7 mouse cellular contexts compared by ENCODE assay signal in genomic region chr2:32981725-32982271, GRCm38 (mm10). TPM values are rescaled to one million over a fixed set of nuclear protein-coding genes. Genes with fewer than 3 reads are reported as not detected.
A peak's percentile ranks its signal among the peaks of the same experiment; 100 is the strongest.
DNase-seq lines count a peak whose midpoint lies in the region; ATAC-seq and TF ChIP-seq lines count a peak whose summit lies in the region.

Gene Slc2a8 (minus strand): TSS chr2:32982083.

- peak; percentile 95 for DNase-seq in adrenal gland, postnatal 10 days
- peak; percentile 94 for DNase-seq in embryonic facial prominence, embryonic 10.5 days (ENCODE audit: low spot score)
- DNase-seq in gonadal fat pad, adult 2 months (ENCODE audit: low read depth): peak; percentile 64
- DNase-seq in left cerebral cortex, postnatal 4 days: peak; percentile 93

- H3K4me2 ChIP-seq in intestine, postnatal 0 days (replicated peaks; ENCODE audit: low read depth): peak within 1 kb of the TSS; percentile 98
- H3K4me2 ChIP-seq in midbrain, embryonic 12.5 days (replicated peaks): peak within 1 kb of the TSS; percentile 98

- under 1% methylated on average over 50 of the region's 50 CpGs for WGBS in embryonic facial prominence, embryonic 10.5 days
- under 1% methylated on average over 50 of the region's 50 CpGs for WGBS in intestine, postnatal 0 days
- 1% methylated on average over 49 of the region's 50 CpGs for WGBS in midbrain, embryonic 12.5 days
- under 1% methylated on average over 49 of the region's 50 CpGs for WGBS in small intestine, adult 2 months

- no peaks in the 10 kb centered on the region for H3K27me3 ChIP-seq in embryonic facial prominence, embryonic 10.5 days (replicated peaks; ENCODE audit: low read depth, poor library complexity, severe bottlenecking)
- no peaks in the 10 kb centered on the region for H3K27me3 ChIP-seq in intestine, postnatal 0 days (replicated peaks; ENCODE audit: control insufficient read depth, insufficient read depth, low read length)
- no peaks in the 10 kb centered on the region for H3K27me3 ChIP-seq in midbrain, embryonic 12.5 days
- H3K27me3 ChIP-seq in small intestine, adult 2 months (ENCODE audit: control insufficient read depth, insufficient read depth, low read length): no peaks in the 10 kb centered on the region

- peak; percentile 88 for ATAC-seq in intestine, postnatal 0 days
- ATAC-seq in midbrain, embryonic 12.5 days (ENCODE audit: low FRiP score, low read depth): peak; percentile 99

- H3K9me3 ChIP-seq in embryonic facial prominence, embryonic 10.5 days: no peaks in the 10 kb centered on the region
- H3K9me3 ChIP-seq in intestine, postnatal 0 days (ENCODE audit: control insufficient read depth): no peaks in the 10 kb centered on the region
- no peaks in the 10 kb centered on the region for H3K9me3 ChIP-seq in midbrain, embryonic 12.5 days

- peak; percentile 51 for TF ChIP-seq POLR2A in small intestine, adult 2 months (IDR thresholded peaks at IDR 0.05; ENCODE audit: low read depth, low read length)

- peaks cover 1% of the 10 kb centered on the region; the same call in 1 of the 2 replicates for H3K36me3 ChIP-seq in embryonic facial prominence, embryonic 10.5 days (replicated peaks)
- H3K36me3 ChIP-seq in intestine, postnatal 0 days (ENCODE audit: control insufficient read depth, insufficient read depth): no peaks in the 10 kb centered on the region
- no peaks in the 10 kb centered on the region for H3K36me3 ChIP-seq in midbrain, embryonic 12.5 days
- H3K36me3 ChIP-seq in small intestine, adult 2 months (ENCODE audit: control insufficient read depth, insufficient read depth, low read length): no peaks in the 10 kb centered on the region

- H3K4me3 ChIP-seq in embryonic facial prominence, embryonic 10.5 days: peak within 1 kb of the TSS; percentile 88
- H3K4me3 ChIP-seq in intestine, postnatal 0 days (ENCODE audit: low read depth, low read length): peak within 1 kb of the TSS; percentile 53
- peak within 1 kb of the TSS; percentile 72 for H3K4me3 ChIP-seq in midbrain, embryonic 12.5 days
- peak within 1 kb of the TSS; percentile 72 for H3K4me3 ChIP-seq in small intestine, adult 2 months (ENCODE audit: low read depth, low read length)

- intact Hi-C loops in left cerebral cortex, postnatal 4 days (cut with DNase I): loop anchor here (10.0 kb wide), 1 partner anchor 153 kb away; the partner anchor contains the start of gene Garnl3

- peak within 1 kb of the TSS; percentile 60 for H3K9ac ChIP-seq in intestine, postnatal 0 days (ENCODE audit: low read depth, low read length)
- peak within 1 kb of the TSS; percentile 82 for H3K9ac ChIP-seq in midbrain, embryonic 12.5 days (replicated peaks)

- H3K27ac ChIP-seq in embryonic facial prominence, embryonic 10.5 days (replicated peaks): peak within 1 kb of the TSS; percentile 86
- H3K27ac ChIP-seq in intestine, postnatal 0 days (ENCODE audit: low read depth, low read length): peak within 1 kb of the TSS; percentile 51
- peak within 1 kb of the TSS; percentile 72 for H3K27ac ChIP-seq in midbrain, embryonic 12.5 days (replicated peaks)
- H3K27ac ChIP-seq in small intestine, adult 2 months (ENCODE audit: insufficient read depth, low read depth, low read length): no peak within 1 kb of the TSS

- TF ChIP-seq CTCF in intestine, postnatal 0 days (IDR thresholded peaks at IDR 0.05; ENCODE audit: low read depth): no peak
- no peak for TF ChIP-seq CTCF in small intestine, adult 2 months (IDR thresholded peaks at IDR 0.05; ENCODE audit: extremely low read depth, insufficient read length, insufficient replicate concordance, low read depth, low read length)

- peaks cover 31% of the 10 kb centered on the region for H3K4me1 ChIP-seq in embryonic facial prominence, embryonic 10.5 days
- peaks cover 9% of the 10 kb centered on the region; the same call in 1 of the 2 replicates for H3K4me1 ChIP-seq in intestine, postnatal 0 days (replicated peaks; ENCODE audit: control insufficient read depth, insufficient read depth, low read length)
- H3K4me1 ChIP-seq in midbrain, embryonic 12.5 days: peaks cover 16% of the 10 kb centered on the region
- peaks cover 5% of the 10 kb centered on the region for H3K4me1 ChIP-seq in small intestine, adult 2 months (ENCODE audit: control insufficient read depth, insufficient read depth, insufficient read length, low read length)

RNA-seq across cellular contexts. Expression of gene Slc2a8, which starts in this region (rescaled TPM):
- 10 to 100 TPM; 20.1 to 23.0 TPM for total RNA-seq in adrenal gland, postnatal 10 days (2021)
- 19.7 and 21.5 TPM in 2 replicates for polyA plus RNA-seq in embryonic facial prominence, embryonic 10.5 days (2016; fragmentation: Nextera tagmentation; extraction: Ambion mirVana)
- 52.5 and 53.7 TPM in 2 replicates for polyA plus RNA-seq in gonadal fat pad, adult 2 months (2012; rRNA removed)
- 48.7 and 50.2 TPM in 2 replicates for polyA plus RNA-seq in intestine, postnatal 0 days (2015; fragmentation: Nextera tagmentation; extraction: Ambion mirVana)
- 10 to 100 TPM; 17.1 to 20.3 TPM for total RNA-seq in left cerebral cortex, postnatal 4 days (2021)
- 21.3 and 24.1 TPM in 2 replicates for polyA plus RNA-seq in midbrain, embryonic 12.5 days (2016; fragmentation: Nextera tagmentation; extraction: Ambion mirVana)
- polyA plus RNA-seq in small intestine, adult 2 months (2012; rRNA removed): 16.6 and 46.7 TPM in 2 replicates
